Mouse (Mus musculus) frontal cortex, adult 2 months (tissue): ENCODE results near the gene Hist3h2a. TPM values are rescaled to one million over a fixed set of nuclear protein-coding genes. Genes with fewer than 3 reads are reported as not detected.

Source experiments
- DNase-seq, 2 experiments: peaks; one replicate each; pipeline ENCODE4 v3.0.0; 2022; ENCODE audit warnings: low spot score in 1 of 2; ENCODE audit errors: extremely low spot score in 1 of 2
- polyA plus RNA-seq: library from polyadenylated mRNA; depleted of rRNA; stranded (reverse); fragments of >200 nt; gene quantifications from 2 replicates; pipeline ENCODE4 v1.2.3, GENCODE M21; 2012; rRNA removed

Hist3h2a gene
- polyA plus RNA-seq, 1 experiment: 54.3 TPM

- no peak for DNase-seq
Observed at GRCm38 (mm10) chr11:58985299-58985917, 30.9 kb downstream of the Hist3h2a start.

- DNase-seq: no peak
Observed at GRCm38 (mm10) chr11:58989166-58989565, 34.7 kb downstream of the Hist3h2a start.

GRCm38 (mm10) chr11:58990141-58990540 lies 35.7 kb downstream of the Hist3h2a start:
- no peak for DNase-seq

GRCm38 (mm10) chr11:58990794-58991193 lies 36.3 kb downstream of the Hist3h2a start:
- DNase-seq: peak in 1 of 2 experiments; percentile 46

GRCm38 (mm10) chr11:58991911-58992310 lies 37.4 kb downstream of the Hist3h2a start:
- no peak for DNase-seq

GRCm38 (mm10) chr11:58993091-58993670 lies 38.7 kb downstream of the Hist3h2a start:
- no peak for DNase-seq

GRCm38 (mm10) chr11:58994337-58994826 lies 39.9 kb downstream of the Hist3h2a start:
- DNase-seq: peak in 1 of 2 experiments; percentile 47

- no peak for DNase-seq
Observed at GRCm38 (mm10) chr11:58995061-58995806, 40.7 kb downstream of the Hist3h2a start.

GRCm38 (mm10) chr11:58995807-58996370 lies 41.4 kb downstream of the Hist3h2a start:
- peak in 1 of 2 experiments; percentile 53 for DNase-seq

GRCm38 (mm10) chr11:58997541-58997940 lies 43.1 kb downstream of the Hist3h2a start:
- no peak for DNase-seq

- DNase-seq: no peak
Observed at GRCm38 (mm10) chr11:58999158-58999557, 44.7 kb downstream of the Hist3h2a start.

- no peak for DNase-seq
Observed at GRCm38 (mm10) chr11:58999830-59000229, 45.3 kb downstream of the Hist3h2a start.

- DNase-seq: peak in 1 of 2 experiments; percentile 56
Observed at GRCm38 (mm10) chr11:59000635-59001034, 46.1 kb downstream of the Hist3h2a start.

- DNase-seq: no peak
Observed at GRCm38 (mm10) chr11:59002327-59003079, 48.0 kb downstream of the Hist3h2a start.

Other genes with a start within 250 kb of the Hist3h2a start
- gene Olfr318, start 230.7 kb upstream of the Hist3h2a start, polyA plus RNA-seq: not detected in 2 replicates
- 0.06 TPM in 1 of 2 replicates, not detected in the other for gene Olfr317, start 215.5 kb upstream of the Hist3h2a start, polyA plus RNA-seq
- gene Olfr316, start 202.0 kb upstream of the Hist3h2a start, polyA plus RNA-seq: 1.7 and 3.6 TPM in 2 replicates
- gene Olfr315, start 181.5 kb upstream of the Hist3h2a start, polyA plus RNA-seq: not detected in 2 replicates
- not detected in 2 replicates for gene Olfr314, start 171.7 kb upstream of the Hist3h2a start, polyA plus RNA-seq
- 1.2 TPM in 2 replicates for gene Fam183b, start 152.7 kb upstream of the Hist3h2a start, polyA plus RNA-seq
- gene Olfr313, start 139.7 kb upstream of the Hist3h2a start, polyA plus RNA-seq: not detected in 2 replicates
- gene Olfr312, start 125.4 kb upstream of the Hist3h2a start, polyA plus RNA-seq: 0.02 TPM in 1 of 2 replicates, not detected in the other
- gene Olfr311, start 115.4 kb upstream of the Hist3h2a start, polyA plus RNA-seq: 0.06 TPM in 1 of 2 replicates, not detected in the other
- gene Gm12258, start 107.5 kb upstream of the Hist3h2a start, polyA plus RNA-seq: 19.7 and 22.5 TPM in 2 replicates
- gene 2810021J22Rik, start 87.5 kb upstream of the Hist3h2a start, polyA plus RNA-seq: 6.9 and 7.5 TPM in 2 replicates
- gene Zfp39, start 50.5 kb upstream of the Hist3h2a start, polyA plus RNA-seq: 6.3 and 6.4 TPM in 2 replicates
- 0.19 and 0.26 TPM in 2 replicates for gene Btnl10, start 36.8 kb upstream of the Hist3h2a start, polyA plus RNA-seq
- 554 and 589 TPM in 2 replicates for gene Rnf187, start 15.8 kb upstream of the Hist3h2a start, polyA plus RNA-seq
- 174 and 184 TPM in 2 replicates for gene Hist3h2ba, start 5.8 kb upstream of the Hist3h2a start, polyA plus RNA-seq
- 7.8 and 9.7 TPM in 2 replicates for gene Trim17, start within 50 bp of the Hist3h2a start, polyA plus RNA-seq
- 26.2 and 28.4 TPM in 2 replicates for gene Trim11, start 23.4 kb downstream of the Hist3h2a start, polyA plus RNA-seq
- 1.1 and 1.4 TPM in 2 replicates for gene Obscn, start 181.7 kb downstream of the Hist3h2a start, polyA plus RNA-seq
- 6.4 and 7.0 TPM in 2 replicates for gene Iba57, start 209.1 kb downstream of the Hist3h2a start, polyA plus RNA-seq
- 13.8 and 16.7 TPM in 2 replicates for gene Gjc2, start 228.5 kb downstream of the Hist3h2a start, polyA plus RNA-seq
- 232 and 250 TPM in 2 replicates for gene Guk1, start 237.5 kb downstream of the Hist3h2a start, polyA plus RNA-seq
- gene Mrpl55, start 247.8 kb downstream of the Hist3h2a start, polyA plus RNA-seq: 48.7 and 58.2 TPM in 2 replicates